Mouse (Mus musculus) left cerebral cortex, postnatal 10 days (tissue): ENCODE data around the gene Gm19965. TPM values are rescaled to one million over a fixed set of nuclear protein-coding genes. Genes with fewer than 3 reads are reported as not detected.

Experiments used
- DNase-seq, 2 experiments: peaks; one replicate each; pipeline ENCODE4 v3.0.0; 2021 to 2022; ENCODE audit warnings: low spot score in 2 of 2, mixed read lengths in 1 of 2; ENCODE audit errors: extremely low spot score in 1 of 2
- intact Hi-C: fragments of 180-260 bp; cut with DNase I; formaldehyde crosslinking; loops from one replicate; pipeline ENCODE4 v1.15.1; 2025
- total RNA-seq, 2 experiments: library from RNA; stranded (reverse); gene quantifications; 2 replicates each; pipeline ENCODE4 v1.2.3; 2021

Gene Gm19965
- total RNA-seq: not detected

DNA sequence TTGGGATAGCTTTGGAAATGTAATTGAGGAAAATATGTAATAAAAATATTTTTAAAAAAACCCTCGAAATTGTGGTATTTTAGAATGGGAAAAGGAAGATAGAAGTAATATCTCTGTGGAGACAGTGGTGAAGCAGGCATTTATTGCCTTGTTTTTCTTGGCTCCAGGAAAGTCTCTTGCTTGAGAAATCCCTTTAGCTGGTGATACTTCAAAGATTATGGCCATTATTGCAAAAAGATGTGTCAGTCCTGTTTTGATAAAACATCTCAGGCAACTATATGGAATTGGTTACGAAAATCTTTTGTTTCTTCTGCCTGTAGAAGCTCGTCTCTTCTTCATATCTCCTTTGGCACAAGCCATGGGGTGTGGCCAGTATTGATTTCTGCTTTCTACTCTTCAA is at the start of gene Gm19965:
Gene Gm19965, plus strand, starts transcription at position 301 of the 400 bp plus-strand sequence.
- no peak for DNase-seq
- intact Hi-C loops: no loop called here

DNA sequence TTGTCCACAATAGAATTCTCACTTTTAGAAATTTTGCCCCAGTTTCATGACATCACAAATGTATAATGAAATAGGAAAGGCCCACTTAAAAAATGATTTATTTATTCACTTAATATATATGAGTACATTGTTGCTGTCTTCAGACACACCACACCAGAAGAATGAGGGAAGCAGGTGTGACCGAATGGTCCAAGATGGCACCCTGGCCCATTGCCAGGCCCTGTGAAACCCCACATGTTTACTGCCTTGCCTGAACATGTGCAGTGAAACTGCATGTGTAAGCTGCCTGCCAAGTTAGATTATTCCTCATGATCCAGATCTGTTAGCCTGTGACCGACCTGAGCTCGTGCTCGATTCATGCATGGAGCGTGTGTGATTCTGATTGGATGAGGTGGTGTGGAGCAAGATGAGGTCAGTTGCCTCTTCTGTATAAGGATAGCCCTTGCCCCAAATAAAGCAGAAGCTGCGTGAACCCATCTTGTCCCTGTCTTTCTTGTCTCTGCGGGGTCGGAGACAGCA is 20.3 kb upstream of the Gm19965 start:
- DNase-seq: peak in 1 of 2 experiments; percentile 12

More for the DNA sequence above, 20.3 kb upstream of the Gm19965 start:
- intact Hi-C loops: no loop called here
